Mouse (Mus musculus) liver, embryonic 14.5 days (tissue): ENCODE data around the gene Unc13d.

Experiments used
- CTCF ChIP-seq: IDR thresholded peaks from 2 replicates; pipeline ENCODE4 v1.5.1; 2016; ENCODE audit warnings: antibody characterized with exemption, low read depth, control low read depth
- EP300 ChIP-seq: IDR thresholded peaks from 2 replicates; pipeline ENCODE4 v1.6.1; 2016; ENCODE audit warnings: antibody characterized with exemption, low read depth

GRCm38 (mm10) chr11:116057237-116057881, 20.4 kb downstream of the Unc13d start:
- 0 out of 2 replicates have a peak, but pooled peaks have one; percentile 27 for TF ChIP-seq EP300
- no peak for TF ChIP-seq CTCF
